Mouse (Mus musculus): ENCODE measurements around the gene Nrg4.

Gene Nrg4

DNA sequence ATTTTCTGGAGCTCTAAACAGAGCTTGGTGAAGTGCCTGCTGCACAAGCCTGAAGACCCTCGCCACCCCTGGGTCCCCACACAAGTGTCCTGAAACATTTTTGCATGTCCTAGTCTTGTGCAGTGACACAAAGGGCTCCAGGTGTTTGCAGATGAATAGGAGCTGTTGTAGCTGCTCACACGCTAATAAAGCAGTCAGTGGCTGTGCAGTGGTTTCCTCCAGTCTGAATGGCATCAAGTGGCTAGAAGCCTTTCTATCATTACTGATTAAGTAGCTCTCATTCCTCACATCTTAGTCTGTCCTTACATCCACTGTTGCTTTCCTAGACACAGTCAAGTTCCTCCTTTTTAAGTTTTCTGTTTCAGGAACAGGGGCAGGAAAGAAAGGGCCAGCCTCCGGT is 111.0 kb downstream of the Nrg4 start:
- DNase-seq (ENCODE audit: low read depth, low spot score): no peak

DNA sequence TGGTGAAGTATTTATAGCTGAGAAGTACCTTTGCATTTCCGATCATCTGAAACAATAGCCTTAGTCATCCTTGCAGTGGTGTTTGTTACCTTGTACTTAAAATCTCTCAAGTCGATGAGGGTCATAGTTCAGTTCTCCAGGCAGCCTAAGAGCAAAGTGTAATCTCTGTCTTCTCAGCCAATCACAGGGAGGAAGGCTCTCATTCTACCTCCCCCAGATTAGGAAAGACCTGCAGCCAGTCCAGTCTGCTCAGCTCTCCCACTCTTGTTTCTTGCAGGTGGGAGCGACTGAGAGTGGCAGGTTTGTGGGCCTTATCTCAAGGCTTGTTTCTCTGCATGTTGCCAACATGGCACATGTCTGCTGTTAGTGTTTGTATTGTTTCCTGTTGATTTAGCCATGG is 111.6 kb downstream of the Nrg4 start:
- DNase-seq (ENCODE audit: low read depth, low spot score): no peak

DNA sequence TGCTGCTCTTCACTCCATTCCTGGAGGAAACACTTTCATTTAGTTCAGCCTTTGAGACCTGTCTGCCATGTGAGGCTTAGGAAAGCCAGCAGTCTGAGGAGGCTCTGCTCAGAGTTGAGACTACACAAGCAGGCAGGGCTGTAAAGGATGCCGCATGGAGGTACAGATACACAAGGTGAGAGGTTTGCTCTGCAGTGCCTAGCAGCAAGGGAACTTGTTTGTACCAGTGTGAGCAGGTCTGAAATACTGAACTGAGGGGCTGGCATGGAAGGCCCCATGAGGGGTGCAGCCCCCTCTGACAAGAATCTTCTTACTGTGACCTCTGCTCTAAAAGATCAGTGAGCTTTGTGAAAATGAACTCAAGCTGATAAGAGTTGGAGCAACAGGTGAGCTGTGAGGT is 113.2 kb downstream of the Nrg4 start:
- DNase-seq (ENCODE audit: low read depth, low spot score): no peak

DNA sequence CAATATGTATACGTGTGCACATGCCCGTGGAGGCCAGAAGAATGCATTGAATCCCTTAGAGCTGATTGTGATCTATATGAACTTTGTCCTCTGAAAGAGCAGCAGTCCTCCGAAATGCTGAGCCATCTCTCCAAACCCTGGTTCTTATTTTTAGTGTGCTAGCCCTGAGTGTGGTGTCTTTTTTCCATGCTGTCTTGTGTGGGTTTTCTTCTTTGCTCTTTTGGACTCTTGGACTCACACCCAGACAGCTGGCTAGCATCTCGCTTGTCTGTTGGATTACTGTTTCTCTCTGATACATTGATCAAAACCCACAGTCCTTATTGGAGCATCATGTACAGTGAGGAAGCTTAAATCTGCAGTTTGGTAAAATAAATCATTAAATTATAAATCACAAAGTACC is 115.0 kb downstream of the Nrg4 start:
- no peak for DNase-seq (ENCODE audit: low read depth, low spot score)

DNA sequence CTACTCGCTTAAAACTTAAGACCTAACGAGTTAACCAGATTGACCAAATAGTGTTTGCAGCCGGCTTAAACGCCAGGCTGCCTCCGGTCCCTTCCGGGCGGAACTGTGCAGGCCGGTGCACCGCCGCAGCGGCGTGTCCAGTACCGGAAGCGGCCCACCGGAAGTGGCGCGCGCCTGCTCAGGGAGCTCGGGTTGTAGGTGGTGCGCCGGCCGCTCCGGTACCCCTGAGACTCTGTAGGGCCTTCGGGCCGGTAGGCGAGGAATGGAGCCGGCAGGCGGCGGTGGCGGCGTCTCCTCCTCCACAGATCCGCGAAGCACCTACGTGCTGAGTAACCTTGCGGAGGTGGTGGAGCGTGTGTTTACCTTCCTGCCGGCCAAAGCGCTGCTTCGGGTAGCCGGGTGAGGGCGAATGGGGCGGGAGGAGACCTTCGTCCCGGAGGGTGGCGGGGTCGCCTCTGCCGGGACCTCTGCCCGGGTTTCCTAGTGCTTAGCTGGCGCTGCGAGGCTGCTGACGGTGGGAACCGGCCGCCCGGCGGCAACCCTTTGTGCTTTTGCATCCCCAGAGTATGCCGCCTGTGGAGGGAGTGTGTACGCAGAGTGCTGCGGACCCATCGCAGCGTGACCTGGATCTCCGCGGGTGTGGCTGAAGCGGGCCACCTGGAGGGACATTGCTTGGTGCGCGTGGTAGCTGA is 117.7 kb downstream of the Nrg4 start, which contains the start of gene Fbxo22:
Gene Fbxo22 (plus strand): TSS at position 136 of the 692 bp plus-strand sequence.
- peak; percentile 94 for DNase-seq (ENCODE audit: low read depth, low spot score)

DNA sequence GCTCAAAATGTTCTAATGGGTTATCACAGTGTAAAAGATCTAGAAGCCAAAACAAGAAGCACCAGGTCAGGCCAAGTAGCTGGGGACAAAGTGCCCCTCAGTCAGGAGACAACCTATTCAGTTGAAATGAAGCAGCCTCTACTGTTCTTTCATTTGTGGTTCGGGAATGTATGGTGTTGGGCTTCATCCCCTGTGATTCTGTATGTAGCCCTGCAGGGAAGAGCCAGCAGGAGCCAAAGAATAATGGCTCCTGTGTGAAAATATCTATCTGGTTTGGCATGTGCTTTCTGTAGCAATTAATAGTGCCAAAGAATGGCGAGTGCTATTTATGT is 118.2 kb downstream of the Nrg4 start:
- DNase-seq (ENCODE audit: low read depth, low spot score): no peak

DNA sequence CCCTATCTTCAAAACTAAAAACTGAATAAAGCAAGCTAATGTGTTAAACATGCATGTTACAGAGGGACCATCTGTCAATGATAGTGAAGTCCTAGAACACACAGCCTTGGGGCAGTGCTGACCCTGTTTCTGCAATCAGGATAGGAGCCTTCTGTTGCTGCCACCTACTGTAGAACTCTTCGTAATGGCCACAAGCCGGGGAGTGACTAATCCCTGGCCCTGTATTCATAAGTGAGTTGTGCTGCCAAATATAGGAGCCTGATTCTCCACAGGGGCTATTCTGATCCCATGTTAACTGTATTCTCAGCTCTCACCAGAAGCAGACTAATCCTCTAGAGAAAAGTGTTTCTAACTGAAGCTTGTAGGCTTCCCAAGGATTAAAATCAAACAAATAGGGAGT is 127.3 kb downstream of the Nrg4 start:
- no peak for DNase-seq (ENCODE audit: low read depth, low spot score)

DNA sequence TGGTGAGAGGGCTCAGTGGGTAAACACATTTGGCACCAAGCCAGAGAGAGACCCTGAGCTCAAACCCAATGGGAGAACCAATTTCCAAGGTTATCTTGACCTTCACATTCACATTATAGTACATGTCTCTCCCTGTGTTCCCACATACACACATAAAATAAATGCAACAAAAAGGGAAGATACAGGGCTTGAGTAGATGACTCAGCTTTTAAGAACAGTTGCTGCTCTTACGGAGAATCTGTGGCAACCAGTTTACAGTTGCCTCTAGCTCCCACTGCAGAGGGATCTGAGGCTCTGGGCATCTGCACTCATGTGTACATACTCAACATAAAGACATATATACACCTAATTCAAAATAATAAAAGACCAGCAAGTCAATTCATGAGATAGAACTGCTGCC is 128.4 kb downstream of the Nrg4 start:
- no peak for DNase-seq (ENCODE audit: low read depth, low spot score)

DNA sequence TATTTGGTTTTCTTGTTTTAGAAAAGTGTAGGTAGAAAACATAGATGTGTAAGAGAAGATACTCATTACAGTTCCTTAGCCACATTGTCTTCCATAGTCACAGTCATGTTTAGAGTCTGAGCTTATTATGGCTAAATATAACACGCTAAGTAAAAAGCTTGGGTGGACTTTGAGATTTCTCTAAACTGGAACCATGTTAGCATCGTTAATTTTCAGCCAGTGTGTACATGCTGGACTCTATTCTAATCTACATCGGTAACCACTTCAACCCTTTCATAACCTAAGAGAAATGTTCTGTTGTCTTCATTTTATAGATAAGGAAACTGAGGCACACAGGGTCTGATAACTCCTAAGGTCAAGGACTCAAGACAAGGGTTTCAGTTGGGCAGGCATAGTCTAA is 130.8 kb downstream of the Nrg4 start:
- no peak for DNase-seq (ENCODE audit: low read depth, low spot score)

DNA sequence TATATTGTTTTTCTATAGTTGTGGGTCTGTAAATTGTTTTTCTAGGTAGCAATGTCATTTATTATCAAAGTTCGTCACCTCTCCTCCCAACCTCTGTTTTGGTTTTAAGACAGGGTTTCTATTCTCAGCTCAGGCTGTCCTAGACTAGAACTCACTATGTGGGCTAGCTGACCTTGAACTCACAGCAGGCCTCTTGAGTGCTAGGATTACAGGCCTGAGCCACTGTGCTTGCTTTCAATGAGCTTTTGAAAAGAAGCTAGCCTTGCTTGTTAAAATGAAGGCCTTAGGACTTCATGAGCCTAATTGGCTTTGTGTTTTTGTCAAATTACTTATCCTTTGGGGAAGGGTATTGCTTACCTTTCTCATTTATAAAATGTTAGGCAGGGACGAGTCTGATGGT is 152.4 kb downstream of the Nrg4 start:
- DNase-seq (ENCODE audit: low read depth, low spot score): no peak

DNA sequence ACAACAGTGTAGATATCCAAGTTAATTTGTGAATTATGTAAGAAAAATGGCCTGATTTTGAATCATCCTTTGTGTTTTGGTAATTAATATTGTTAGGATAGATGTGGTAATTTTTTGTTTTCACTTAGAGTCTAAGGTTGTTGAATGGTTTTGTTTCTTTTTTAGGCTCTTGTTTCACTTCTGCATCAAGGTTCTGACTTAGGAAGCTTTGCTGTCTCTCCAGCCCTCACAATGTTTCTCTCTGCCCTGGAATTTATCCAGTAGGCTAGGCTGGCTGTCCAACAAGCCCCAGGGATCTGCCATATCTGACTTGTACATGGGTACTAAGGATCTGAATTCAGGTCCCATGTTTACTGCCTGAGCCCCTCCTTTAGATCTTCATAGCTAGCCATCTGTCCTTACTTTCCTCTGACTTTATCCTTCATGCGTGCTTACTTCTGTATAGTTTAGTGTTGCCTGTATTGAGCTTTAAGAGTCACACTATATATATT is 154.4 kb downstream of the Nrg4 start:
- peak; percentile 63 for DNase-seq (ENCODE audit: low read depth, low spot score)

DNA sequence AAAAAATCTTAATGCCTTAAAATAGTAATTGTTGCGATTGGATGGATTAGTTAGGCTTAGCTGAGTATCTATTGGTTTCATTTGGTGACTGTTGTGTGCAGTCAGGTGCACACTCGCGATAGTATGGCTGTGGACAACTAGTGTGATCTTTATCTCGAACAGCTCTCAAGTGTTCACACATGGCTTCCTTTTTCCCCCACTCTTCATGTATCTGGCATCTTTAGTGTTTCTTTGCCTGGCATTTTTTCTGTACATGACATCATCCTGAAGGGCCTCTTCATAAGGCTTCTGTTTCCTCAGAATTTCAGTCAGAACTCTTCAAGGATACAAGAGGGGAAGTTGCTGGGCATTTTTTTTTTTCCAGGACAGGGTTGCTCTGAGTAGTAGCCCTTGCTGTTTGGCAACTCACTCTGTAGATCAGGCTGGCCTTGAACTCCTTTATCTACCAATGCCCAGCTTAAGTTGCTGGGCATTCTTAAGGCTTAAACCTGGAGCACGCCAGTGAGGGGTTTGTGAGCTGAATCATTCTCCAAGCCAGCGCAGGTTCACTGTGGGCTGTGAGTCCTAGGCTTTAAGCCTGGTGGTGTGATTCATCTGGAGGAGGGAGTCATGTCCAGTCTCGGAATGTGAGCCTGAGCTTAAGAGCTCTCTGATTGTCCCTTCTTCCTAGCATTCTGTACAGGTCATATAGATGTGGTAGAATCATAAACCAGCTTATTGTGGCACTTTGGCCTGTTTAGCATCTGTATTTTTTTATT is 155.8 kb downstream of the Nrg4 start:
- no peak for DNase-seq (ENCODE audit: low read depth, low spot score)

Data from A20 (cell line).